Mouse (Mus musculus) forebrain, postnatal 0 days (tissue): Measurements from ENCODE around the gene Dcps. TPM values are rescaled to one million over a fixed set of nuclear protein-coding genes. Genes with fewer than 3 reads are reported as not detected.
"Not testable (repeated sequence)": the region's sequence is repeated elsewhere in the genome, so short reads cannot be mapped to it uniquely, and the experiment has no call there.

Experiments
- ATAC-seq: fragments of 200-750 bp; cut with Nextera tagmentation; 2 replicates; pipeline ENCODE4 v1.8.0; 2017; ENCODE audit warnings: mild to moderate bottlenecking, moderate library complexity
- DNase-seq: peaks from one replicate; pipeline ENCODE4 v3.0.0-alpha.2; 2015
- H3K27ac ChIP-seq: fragments of 300-500 bp; sonication (generic); 2 replicates; pipeline ENCODE4 v1.5.1; 2014; ENCODE audit warnings: low read depth, mild to moderate bottlenecking, antibody characterized with exemption, low read length, moderate library complexity, mixed read lengths
- H3K27me3 ChIP-seq: fragments of 300-500 bp; sonication (generic); 2 replicates; pipeline ENCODE4 v1.6.1; 2014; ENCODE audit warnings: mild to moderate bottlenecking, low read length, mixed read lengths; ENCODE audit not compliant: insufficient read depth
- H3K36me3 ChIP-seq: fragments of 300-500 bp; sonication (generic); 2 replicates; pipeline ENCODE4 v1.6.1; 2014; ENCODE audit warnings: mild to moderate bottlenecking, moderate library complexity; ENCODE audit not compliant: insufficient read depth
- H3K4me1 ChIP-seq: fragments of 300-500 bp; sonication (generic); 2 replicates; pipeline ENCODE4 v1.6.1; 2014; ENCODE audit warnings: antibody characterized with exemption; ENCODE audit not compliant: insufficient read depth
- H3K4me2 ChIP-seq: fragments of 300-500 bp; sonication (generic); 2 replicates; pipeline ENCODE4 v1.6.1; 2014; ENCODE audit warnings: low read depth, mild to moderate bottlenecking, moderate library complexity
- H3K4me3 ChIP-seq: fragments of 300-500 bp; sonication (generic); 2 replicates; pipeline ENCODE4 v1.5.1; 2014; ENCODE audit warnings: low read depth, low read length, mixed read lengths
- H3K9ac ChIP-seq: fragments of 300-500 bp; sonication (generic); 2 replicates; pipeline ENCODE4 v1.6.1; 2014; ENCODE audit warnings: mild to moderate bottlenecking
- H3K9me3 ChIP-seq: fragments of 300-500 bp; sonication (generic); 2 replicates; pipeline ENCODE4 v1.6.1; 2016; ENCODE audit warnings: low read length
- CTCF ChIP-seq: sonication (generic); IDR thresholded peaks from 2 replicates; pipeline ENCODE4 v1.5.1; 2016; ENCODE audit warnings: antibody characterized with exemption, control low read depth, low read depth
- WGBS: fragments of 180-500 bp; shearing (Covaris S2); extraction: QIAGEN DNeasy Blood & Tissue Kit; methylation state at CpG from one replicate; pipeline ENCODE4 v1.1.7; 2014; 5-methylcytosine and 5-hydroxymethylcytosine counted together
- polyA plus RNA-seq: library from polyadenylated mRNA; unstranded; fragments of >200 nt; fragmentation: Nextera tagmentation; extraction: Ambion mirVana; gene quantifications from 2 replicates; pipeline ENCODE4 v1.2.1, GENCODE M21; 2015
- total RNA-seq: library from RNA; depleted of rRNA; stranded (reverse); fragments of >200 nt; gene quantifications from 2 replicates; pipeline ENCODE4 v1.2.3, GENCODE M21; 2014

Dcps gene
- total and polyA plus RNA-seq, 2 experiments from 2014 or later: 48.5 to 63.6 TPM

DNA sequence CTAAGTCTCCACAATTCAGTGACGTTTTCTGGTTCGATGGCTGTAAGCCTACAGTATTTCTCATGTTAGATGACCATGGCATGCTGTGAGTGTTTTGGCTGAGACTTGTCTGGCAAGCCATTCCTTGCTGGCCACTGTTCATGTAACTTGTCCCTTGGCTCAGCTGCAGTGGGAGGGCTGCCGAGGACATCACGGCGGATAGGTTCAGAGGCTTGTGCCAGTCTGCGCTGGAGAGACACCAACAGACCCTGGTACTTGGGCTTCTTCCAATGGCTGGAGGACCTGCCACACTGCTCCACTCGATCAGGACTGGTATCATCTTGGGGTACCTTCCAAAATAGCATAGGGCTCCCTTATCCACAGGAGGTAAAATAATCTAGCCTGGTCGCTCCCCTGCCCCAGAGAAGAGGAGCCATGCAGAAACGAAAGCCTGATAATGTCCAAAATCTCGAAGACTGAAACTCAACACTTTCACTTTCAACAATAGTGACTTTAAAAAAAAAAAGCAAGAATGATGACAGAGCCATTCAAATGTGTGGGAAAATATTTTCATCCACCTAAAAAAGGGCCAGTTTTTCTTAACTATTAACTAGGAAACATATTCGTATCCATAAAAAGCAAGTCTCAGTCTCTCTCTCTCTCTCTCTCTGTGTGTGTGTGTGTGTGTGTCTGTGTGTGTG lies 12.7 kb downstream of the Dcps start:
- H3K4me2 ChIP-seq: no peak overlapping the region
- DNase-seq: peak; percentile 32
- no peaks in the 10 kb centered on the region for H3K27me3 ChIP-seq
- H3K27ac ChIP-seq: no peak overlapping the region
- no peaks in the 10 kb centered on the region for H3K4me1 ChIP-seq
- no peak for TF ChIP-seq CTCF
- no peaks in the 10 kb centered on the region for H3K9me3 ChIP-seq
- no peak for ATAC-seq
- WGBS: 68% methylated on average over 11 of the region's 11 CpGs
- H3K4me3 ChIP-seq: no peak overlapping the region
- H3K36me3 ChIP-seq: no peaks in the 10 kb centered on the region
- H3K9ac ChIP-seq: no peak overlapping the region

DNA sequence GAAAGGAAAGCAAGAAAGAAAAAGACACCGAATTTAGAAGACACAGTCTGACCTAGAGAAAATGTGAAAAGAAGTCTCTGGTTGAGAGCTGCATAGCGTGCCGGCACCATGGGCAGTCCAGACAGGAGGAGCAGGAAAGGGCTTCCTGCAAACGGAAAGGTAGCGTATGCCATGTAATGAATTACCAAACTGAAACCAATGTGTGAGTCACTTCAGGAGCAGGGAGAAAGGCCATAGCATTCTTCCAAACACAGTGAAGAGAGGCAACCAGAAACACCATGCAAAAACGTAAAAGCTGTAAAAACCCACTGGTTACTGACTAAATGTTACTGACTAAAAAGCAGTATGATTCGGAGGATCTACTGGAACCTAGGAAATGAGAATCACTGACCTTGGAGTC lies 14.1 kb downstream of the Dcps start:
- 82% methylated on average over 7 of the region's 7 CpGs for WGBS
- Histone ChIP-seq H3K4me2 (no peak overlapping the region), H3K27ac (no peak overlapping the region), H3K4me1 (no peaks in the 10 kb centered on the region), H3K4me3 (no peak overlapping the region), H3K9ac (no peak overlapping the region), H3K9me3 (no peaks in the 10 kb centered on the region), H3K27me3 (no peaks in the 10 kb centered on the region), H3K36me3 (no peaks in the 10 kb centered on the region)
- DNase-seq (no peak), ATAC-seq (no peak)
- no peak for TF ChIP-seq CTCF

GRCm38 (mm10) chr9:35160662-35161061 lies 15.2 kb downstream of the Dcps start:
- TF ChIP-seq CTCF: no peak
- no peaks in the 10 kb centered on the region for H3K27me3 ChIP-seq
- no peak overlapping the region for H3K9ac ChIP-seq
- no peak overlapping the region for H3K4me2 ChIP-seq
- no peak overlapping the region for H3K4me3 ChIP-seq
- no peaks in the 10 kb centered on the region for H3K36me3 ChIP-seq
- no peaks in the 10 kb centered on the region for H3K4me1 ChIP-seq
- no peaks in the 10 kb centered on the region for H3K9me3 ChIP-seq
- DNase-seq: no peak
- no peak overlapping the region for H3K27ac ChIP-seq
- WGBS: 71% methylated on average over 2 of the region's 2 CpGs
- ATAC-seq: no peak

GRCm38 (mm10) chr9:35158477-35158876 lies 17.4 kb downstream of the Dcps start:
- ATAC-seq (no peak), DNase-seq (no peak)
- H3K9ac ChIP-seq: no peak overlapping the region
- H3K36me3 ChIP-seq: no peaks in the 10 kb centered on the region
- H3K4me1 ChIP-seq: no peaks in the 10 kb centered on the region
- H3K9me3 ChIP-seq: no peaks in the 10 kb centered on the region
- 90% methylated on average over 3 of the region's 3 CpGs for WGBS
- no peaks in the 10 kb centered on the region for H3K27me3 ChIP-seq
- H3K4me2 ChIP-seq: no peak overlapping the region
- no peak for TF ChIP-seq CTCF
- no peak overlapping the region for H3K4me3 ChIP-seq
- H3K27ac ChIP-seq: no peak overlapping the region

GRCm38 (mm10) chr9:35156862-35157261 lies 19.0 kb downstream of the Dcps start:
- H3K4me3 ChIP-seq: no peak overlapping the region
- no peak for DNase-seq
- H3K27me3 ChIP-seq: no peaks in the 10 kb centered on the region
- H3K9me3 ChIP-seq: no peaks in the 10 kb centered on the region
- no peak overlapping the region for H3K4me2 ChIP-seq
- no peaks in the 10 kb centered on the region for H3K36me3 ChIP-seq
- no peak overlapping the region for H3K9ac ChIP-seq
- no peak for ATAC-seq
- H3K4me1 ChIP-seq: no peaks in the 10 kb centered on the region
- H3K27ac ChIP-seq: no peak overlapping the region
- TF ChIP-seq CTCF: no peak
- WGBS: 96% methylated on average over 4 of the region's 4 CpGs

GRCm38 (mm10) chr9:35156002-35156710 lies 19.7 kb downstream of the Dcps start:
- Histone ChIP-seq H3K4me1 (no peaks in the 10 kb centered on the region), H3K9me3 (no peaks in the 10 kb centered on the region), H3K27ac (no peak overlapping the region), H3K27me3 (no peaks in the 10 kb centered on the region), H3K9ac (no peak overlapping the region), H3K4me2 (no peak overlapping the region), H3K36me3 (no peaks in the 10 kb centered on the region), H3K4me3 (no peak overlapping the region)
- ATAC-seq (no peak; the same call in 1 of the 2 replicates), DNase-seq (no peak)
- 91% methylated on average over 5 of the region's 5 CpGs for WGBS
- TF ChIP-seq CTCF: no peak

DNA sequence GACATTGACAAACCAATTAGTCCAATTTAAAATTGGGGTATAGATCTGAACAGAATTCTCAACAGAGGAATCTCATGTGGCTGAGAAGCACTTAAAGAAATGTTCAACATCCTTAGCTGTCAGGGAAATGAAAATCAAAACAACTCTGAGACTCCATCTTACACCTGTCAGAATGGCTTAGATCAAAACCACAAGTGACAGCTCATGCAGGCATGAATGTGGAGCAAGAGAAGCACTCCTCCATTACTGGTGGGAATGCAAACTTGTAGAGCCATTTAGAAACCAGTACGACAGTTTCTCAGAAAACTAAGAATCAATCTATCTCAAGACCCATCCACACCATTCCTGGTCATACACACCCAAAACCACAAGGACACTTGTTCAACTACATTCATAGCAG lies 22.9 kb downstream of the Dcps start:
- H3K4me1 ChIP-seq: no peaks in the 10 kb centered on the region
- ATAC-seq (no peak), DNase-seq (no peak)
- H3K27ac ChIP-seq: no peak overlapping the region
- no peak for TF ChIP-seq CTCF
- no peak overlapping the region for H3K9ac ChIP-seq
- no peak overlapping the region for H3K4me3 ChIP-seq
- no peaks in the 10 kb centered on the region for H3K9me3 ChIP-seq
- no peaks in the 10 kb centered on the region for H3K36me3 ChIP-seq
- 89% methylated on average over 1 of the region's 1 CpGs for WGBS
- H3K4me2 ChIP-seq: no peak overlapping the region
- H3K27me3 ChIP-seq: no peaks in the 10 kb centered on the region

GRCm38 (mm10) chr9:35148822-35149221 lies 27.0 kb downstream of the Dcps start:
- not testable (repeated sequence) for DNase-seq, H3K27me3 ChIP-seq, H3K4me1 ChIP-seq, H3K36me3 ChIP-seq, H3K4me2 ChIP-seq, H3K9me3 ChIP-seq, H3K4me3 ChIP-seq, H3K27ac ChIP-seq, ATAC-seq, H3K9ac ChIP-seq

GRCm38 (mm10) chr9:35147261-35147660 lies 28.6 kb downstream of the Dcps start:
- 95% methylated on average over 14 of the region's 14 CpGs for WGBS
- not testable (repeated sequence) for H3K27ac ChIP-seq, H3K4me3 ChIP-seq, H3K9ac ChIP-seq, H3K27me3 ChIP-seq, DNase-seq, H3K9me3 ChIP-seq, ATAC-seq, H3K36me3 ChIP-seq, H3K4me1 ChIP-seq, H3K4me2 ChIP-seq
